Mouse (Mus musculus) liver, postnatal 0 days (tissue): ENCODE results near the gene Pla2g2d.

ENCODE experiments used
- CTCF ChIP-seq: sonication (generic); IDR thresholded peaks from 2 replicates; pipeline ENCODE4 v1.5.1; 2016; ENCODE audit warnings: antibody characterized with exemption, low read depth
- EP300 ChIP-seq: IDR thresholded peaks from 2 replicates; pipeline ENCODE4 v1.6.1; 2016; ENCODE audit warnings: antibody characterized with exemption, low read depth, mild to moderate bottlenecking

DNA sequence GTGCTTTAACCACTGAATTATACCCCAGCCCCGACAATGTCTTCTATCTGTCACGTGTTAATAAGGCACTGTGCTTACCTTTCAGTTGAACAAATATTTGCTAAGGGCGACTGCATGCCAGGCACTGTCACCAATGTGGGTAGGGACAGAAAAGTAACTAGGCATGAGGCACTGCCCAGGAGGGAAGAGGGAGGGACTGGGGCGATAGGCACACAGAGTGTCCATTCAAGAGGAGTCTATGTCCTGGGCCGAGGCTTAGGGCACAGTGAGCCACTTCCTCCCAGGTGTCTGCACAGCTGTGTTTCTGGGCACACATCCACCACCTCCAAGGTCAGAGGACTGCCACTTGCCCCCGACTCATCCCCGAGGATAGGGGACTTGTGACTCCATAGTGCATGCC lies 38.5 kb upstream of the Pla2g2d start, which contains the start of gene Ubxn10:
- TF ChIP-seq EP300 (no peak), CTCF (no peak)
